Mouse (Mus musculus) C2C12 (cell line): Measurements from ENCODE around the gene Alas2.

Source experiments
- CEBPB ChIP-seq: IDR thresholded peaks from one replicate; pipeline ENCODE4 v1.6.1; 2011; ENCODE audit warnings: low read depth, mild to moderate bottlenecking, control low read depth, moderate library complexity
- CTCF ChIP-seq: IDR thresholded peaks from one replicate; pipeline ENCODE4 v1.5.1; 2011; ENCODE audit not compliant: control insufficient read depth, insufficient read depth, insufficient read length
- MAX ChIP-seq: IDR thresholded peaks from one replicate; pipeline ENCODE4 v1.6.1; 2011; ENCODE audit warnings: mild to moderate bottlenecking, control low read depth
- USF1 ChIP-seq: IDR thresholded peaks from one replicate; pipeline ENCODE4 v1.6.1; 2011; ENCODE audit warnings: low read depth, mild to moderate bottlenecking, control low read depth, moderate library complexity

DNA sequence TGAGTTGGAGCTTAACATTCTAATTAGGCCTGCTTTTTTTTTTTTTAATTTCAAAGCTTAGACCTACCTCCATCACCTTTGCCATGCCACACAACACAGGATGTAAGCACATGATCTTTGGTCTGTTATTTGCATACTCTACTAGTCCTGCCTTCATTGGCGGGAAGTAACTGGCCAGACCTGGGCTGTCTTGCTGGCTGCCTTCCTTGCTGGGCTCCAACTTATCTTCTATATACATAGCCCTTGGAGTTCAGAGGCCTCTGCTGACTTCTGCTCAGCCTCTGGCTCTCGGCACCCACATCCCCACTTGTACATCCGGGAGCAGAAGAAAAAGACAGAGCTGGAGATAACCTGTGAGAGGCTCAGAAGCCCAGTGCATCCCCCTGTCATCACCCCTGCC lies 47.0 kb downstream of the Alas2 start:
- TF ChIP-seq CTCF: no peak
- no peak for TF ChIP-seq MAX
- no peak for TF ChIP-seq USF1
- TF ChIP-seq CEBPB: no peak
